Mouse (Mus musculus): ENCODE results near the gene Gm21900.
"Not testable (repeated sequence)": the region's sequence is repeated elsewhere in the genome, so short reads cannot be mapped to it uniquely, and the experiment has no call there.

The Gm21900 gene

DNA sequence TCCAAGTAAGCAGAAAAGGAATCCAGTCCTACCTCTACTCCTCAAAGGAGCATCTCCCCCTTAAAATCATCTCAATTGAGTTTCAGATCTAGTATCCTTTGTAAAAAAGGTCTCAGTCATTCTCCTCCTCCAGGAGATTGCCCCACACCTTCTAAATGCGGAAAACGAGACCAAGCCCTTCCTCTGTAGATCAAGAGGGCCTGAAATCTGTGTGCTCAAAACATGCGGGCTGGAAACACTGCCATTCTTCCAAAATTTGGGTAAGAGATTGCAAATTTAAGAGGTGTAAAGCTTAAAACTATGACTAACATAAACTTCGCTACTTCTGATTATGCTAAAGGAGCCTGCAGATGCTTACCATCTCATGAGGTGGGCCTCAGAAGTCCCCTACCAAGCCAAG is at the start of gene Gm21900:
Gene Gm21900 (plus strand): TSS at position 301 of the 400 bp plus-strand sequence.
- DNase-seq (ENCODE audit: low spot score): not testable (repeated sequence)

DNA sequence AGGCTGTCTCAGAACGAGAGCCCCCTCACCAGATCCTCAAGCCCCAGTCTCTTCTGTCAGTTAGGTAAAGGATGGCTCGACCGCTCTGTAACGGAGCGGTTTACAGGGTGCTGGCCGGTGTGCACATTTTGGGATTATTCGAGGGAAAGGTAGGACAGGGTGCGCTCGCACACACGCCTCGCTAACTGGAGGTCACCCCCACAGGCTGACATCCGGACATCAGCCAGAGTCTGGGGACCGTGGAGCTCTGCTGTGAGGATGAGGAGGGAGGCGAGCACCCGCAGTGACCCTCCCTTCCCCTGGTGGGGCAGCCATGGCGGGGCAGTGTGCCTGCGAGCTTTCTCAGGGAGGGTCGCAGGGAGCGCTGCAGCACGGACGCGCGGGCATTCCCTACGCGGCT is 27.4 kb downstream of the Gm21900 start:
- DNase-seq (ENCODE audit: low spot score): not testable (repeated sequence)
